Mouse (Mus musculus) neural tube, embryonic 11.5 days (tissue): ENCODE data around the gene Itga9. TPM values are rescaled to one million over a fixed set of nuclear protein-coding genes. Genes with fewer than 3 reads are reported as not detected.

Source experiments
- ATAC-seq: fragments of 200-750 bp; cut with Nextera tagmentation; 2 replicates; pipeline ENCODE4 v1.8.0; 2017; ENCODE audit warnings: moderate number of reproducible peaks, mild to moderate bottlenecking, moderate TSS enrichment, moderate library complexity; ENCODE audit not compliant: insufficient read depth, low FRiP score, low TSS enrichment
- DNase-seq: peaks from one replicate; pipeline ENCODE4 v3.0.0-alpha.2; 2015; ENCODE audit warnings: low spot score
- H3K27ac ChIP-seq: fragments of 300-500 bp; sonication (generic); 2 replicates; pipeline ENCODE4 v1.5.1; 2014; ENCODE audit warnings: low read depth, mild to moderate bottlenecking, low read length
- H3K27me3 ChIP-seq: fragments of 300-500 bp; sonication (generic); 2 replicates; pipeline ENCODE4 v1.6.1; 2014; ENCODE audit warnings: mild to moderate bottlenecking, low read length, mixed read lengths; ENCODE audit not compliant: control insufficient read depth, insufficient read depth
- H3K36me3 ChIP-seq: fragments of 300-500 bp; sonication (generic); 2 replicates; pipeline ENCODE4 v1.6.1; 2014; ENCODE audit warnings: mild to moderate bottlenecking, low read length, moderate library complexity, mixed read lengths; ENCODE audit not compliant: control insufficient read depth, insufficient read depth
- H3K4me1 ChIP-seq: fragments of 300-500 bp; sonication (generic); 2 replicates; pipeline ENCODE4 v1.6.1; 2014; ENCODE audit warnings: low read length, mixed read lengths; ENCODE audit not compliant: control insufficient read depth, insufficient read depth
- H3K4me2 ChIP-seq: fragments of 300-500 bp; sonication (generic); 2 replicates; pipeline ENCODE4 v1.6.1; 2014; ENCODE audit warnings: low read depth, mild to moderate bottlenecking, moderate library complexity
- H3K4me3 ChIP-seq: fragments of 300-500 bp; sonication (generic); 2 replicates; pipeline ENCODE4 v1.5.1; 2014; ENCODE audit warnings: low read depth, low read length
- H3K9ac ChIP-seq: fragments of 300-500 bp; sonication (generic); 2 replicates; pipeline ENCODE4 v1.6.1; 2014; ENCODE audit warnings: mild to moderate bottlenecking, low read length
- H3K9me3 ChIP-seq: fragments of 300-500 bp; sonication (generic); 2 replicates; pipeline ENCODE4 v1.6.1; 2016; ENCODE audit warnings: low read length; ENCODE audit not compliant: control insufficient read depth
- WGBS: fragments of 180-500 bp; shearing (Covaris S2); extraction: QIAGEN DNeasy Blood & Tissue Kit; methylation state at CpG from one replicate; pipeline ENCODE4 v1.1.7; 2014; 5-methylcytosine and 5-hydroxymethylcytosine counted together
- polyA plus RNA-seq: library from polyadenylated mRNA; unstranded; fragments of >200 nt; fragmentation: Nextera tagmentation; extraction: Ambion mirVana; gene quantifications from 2 replicates; pipeline ENCODE4 v1.2.1, GENCODE M21; 2014

The Itga9 gene
- polyA plus RNA-seq, 1 experiment from 2014 or later: 8.2 TPM

DNA sequence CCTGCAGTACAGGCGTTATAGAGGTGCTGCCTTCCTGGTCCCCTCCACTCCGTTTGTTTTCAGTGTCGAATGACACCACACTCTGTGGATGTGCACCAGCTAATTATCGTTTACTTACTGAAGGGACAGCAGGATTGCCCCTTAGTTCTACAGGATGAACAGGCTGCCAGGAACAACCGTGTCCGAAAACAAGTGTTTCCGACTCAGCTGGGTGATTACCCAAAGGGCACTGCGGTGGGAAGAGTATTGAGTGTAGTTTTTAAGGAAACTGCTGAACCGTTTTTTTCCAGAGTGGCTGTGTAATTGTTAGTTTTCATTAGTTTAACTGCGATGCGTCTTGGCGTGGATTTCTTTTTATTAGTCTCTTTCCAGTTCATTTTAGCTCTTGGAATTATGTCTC, 329.6 kb downstream of the Itga9 start:
- DNase-seq: no peak
- Histone ChIP-seq H3K4me3 (no peak overlapping the region), H3K9ac (no peak overlapping the region), H3K36me3 (no peaks in the 10 kb centered on the region), H3K27ac (no peak overlapping the region), H3K4me2 (no peak overlapping the region), H3K9me3 (no peaks in the 10 kb centered on the region), H3K27me3 (no peaks in the 10 kb centered on the region), H3K4me1 (no peaks in the 10 kb centered on the region)
- WGBS: 48% methylated on average over 12 of the region's 12 CpGs
- ATAC-seq: no peak

DNA sequence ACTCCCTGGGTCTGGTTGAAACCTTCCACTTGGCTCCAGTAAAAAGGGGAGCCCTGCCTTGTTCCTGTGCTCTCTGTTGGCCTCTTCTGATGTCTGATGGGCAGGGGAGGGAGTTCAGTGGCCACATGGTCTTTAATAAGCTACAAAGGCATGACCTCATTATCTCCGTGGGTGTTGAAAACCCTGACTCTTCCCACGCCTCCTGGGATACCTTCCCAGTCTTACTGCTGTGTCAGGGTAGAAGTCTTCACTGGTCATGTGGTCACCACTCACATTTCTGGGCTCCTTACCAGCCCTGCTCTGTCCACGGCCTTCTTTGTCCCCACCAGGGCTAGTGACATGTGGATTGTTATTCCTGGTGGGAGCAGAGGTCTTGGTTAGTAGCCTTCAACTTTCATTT, 331.0 kb downstream of the Itga9 start:
- H3K4me1 ChIP-seq: no peaks in the 10 kb centered on the region
- H3K9me3 ChIP-seq: no peaks in the 10 kb centered on the region
- no peak overlapping the region for H3K9ac ChIP-seq
- DNase-seq (no peak), ATAC-seq (no peak)
- no peak overlapping the region for H3K4me3 ChIP-seq
- no peaks in the 10 kb centered on the region for H3K27me3 ChIP-seq
- WGBS: 46% methylated on average over 3 of the region's 3 CpGs
- H3K4me2 ChIP-seq: no peak overlapping the region
- no peak overlapping the region for H3K27ac ChIP-seq
- H3K36me3 ChIP-seq: no peaks in the 10 kb centered on the region

DNA sequence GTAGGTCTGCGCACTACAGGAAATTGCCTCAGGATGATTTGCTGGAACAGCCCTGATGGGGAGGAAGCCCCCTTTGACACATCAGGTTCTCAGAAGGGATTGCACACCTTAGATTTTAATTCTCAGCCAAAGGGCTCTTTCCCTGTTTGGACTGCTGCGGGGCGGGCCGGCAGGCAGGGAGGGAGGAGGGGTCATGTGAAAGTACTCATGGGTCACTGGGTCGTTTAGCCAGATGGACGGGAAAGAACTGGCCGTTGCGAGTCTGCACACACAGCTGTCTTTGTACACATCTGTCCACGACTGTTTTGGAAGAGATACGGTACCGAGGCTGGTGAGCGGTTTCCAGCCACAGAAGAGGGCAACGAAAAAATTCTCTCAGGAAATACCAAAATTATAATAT, 332.9 kb downstream of the Itga9 start:
- H3K4me1 ChIP-seq: no peaks in the 10 kb centered on the region
- no peak overlapping the region for H3K9ac ChIP-seq
- no peak overlapping the region for H3K4me2 ChIP-seq
- no peaks in the 10 kb centered on the region for H3K36me3 ChIP-seq
- H3K27me3 ChIP-seq: no peaks in the 10 kb centered on the region
- no peak overlapping the region for H3K27ac ChIP-seq
- H3K9me3 ChIP-seq: no peaks in the 10 kb centered on the region
- no peak for DNase-seq
- ATAC-seq: no peak
- no peak overlapping the region for H3K4me3 ChIP-seq
- 27% methylated on average over 13 of the region's 13 CpGs for WGBS

DNA sequence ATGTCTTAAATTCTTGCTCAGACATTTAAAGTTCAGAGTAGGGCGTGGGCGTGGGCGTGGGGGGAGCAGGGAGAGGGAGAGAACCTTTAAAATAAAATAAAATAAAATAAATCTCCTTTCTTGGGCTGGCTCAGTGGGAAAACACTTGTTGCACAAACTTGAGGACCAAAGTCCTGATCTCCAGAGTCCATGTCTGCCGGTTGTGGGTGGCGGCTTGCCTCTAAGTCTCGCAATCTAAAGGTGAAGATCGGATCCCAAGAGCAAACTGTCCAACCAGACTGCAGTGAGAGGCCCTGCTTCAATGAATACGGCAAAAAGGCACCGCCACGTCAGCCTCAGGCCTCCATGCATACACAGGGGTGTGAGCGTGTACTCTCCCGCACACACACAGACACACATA, 333.3 kb downstream of the Itga9 start:
- no peak for ATAC-seq
- Histone ChIP-seq H3K4me3 (no peak overlapping the region), H3K27ac (no peak overlapping the region), H3K9me3 (no peaks in the 10 kb centered on the region), H3K4me2 (no peak overlapping the region), H3K9ac (no peak overlapping the region), H3K4me1 (no peaks in the 10 kb centered on the region), H3K36me3 (no peaks in the 10 kb centered on the region), H3K27me3 (no peaks in the 10 kb centered on the region)
- 77% methylated on average over 12 of the region's 12 CpGs for WGBS
- no peak for DNase-seq

DNA sequence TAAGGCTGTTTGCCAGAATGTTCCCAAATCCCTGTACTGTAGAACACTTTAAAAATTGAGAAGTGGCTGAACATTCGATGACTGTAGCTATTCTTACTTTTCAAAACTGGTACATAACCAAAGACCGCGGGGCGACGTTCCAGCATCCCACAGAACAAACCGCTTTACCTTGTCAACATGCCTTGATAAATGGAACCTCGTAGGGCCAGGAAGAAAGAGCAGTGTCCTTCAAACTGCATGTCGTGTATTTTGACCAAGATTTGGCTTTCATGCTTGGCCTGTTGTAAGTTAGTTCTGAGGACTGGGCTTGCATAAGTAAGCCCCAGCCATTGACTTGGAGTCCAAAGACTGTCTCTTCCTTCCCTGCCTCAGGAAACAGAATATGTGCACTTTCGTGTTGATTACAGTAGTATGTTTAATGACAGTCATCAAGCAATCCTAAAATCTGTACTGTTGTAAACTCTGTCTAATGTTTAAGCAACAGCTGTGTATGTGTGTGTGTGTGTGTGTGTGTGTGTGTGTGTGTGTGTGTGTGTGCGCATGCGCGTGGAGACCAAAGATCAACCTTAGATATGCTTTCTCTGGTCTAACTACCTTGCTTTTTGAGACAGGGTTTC, 334.2 kb downstream of the Itga9 start:
- no peaks in the 10 kb centered on the region for H3K4me1 ChIP-seq
- H3K27me3 ChIP-seq: no peaks in the 10 kb centered on the region
- H3K4me3 ChIP-seq: no peak overlapping the region
- no peak for DNase-seq
- 89% methylated on average over 12 of the region's 12 CpGs for WGBS
- H3K27ac ChIP-seq: no peak overlapping the region
- H3K4me2 ChIP-seq: no peak overlapping the region
- no peak for ATAC-seq
- H3K9ac ChIP-seq: no peak overlapping the region
- H3K36me3 ChIP-seq: no peaks in the 10 kb centered on the region
- no peaks in the 10 kb centered on the region for H3K9me3 ChIP-seq

DNA sequence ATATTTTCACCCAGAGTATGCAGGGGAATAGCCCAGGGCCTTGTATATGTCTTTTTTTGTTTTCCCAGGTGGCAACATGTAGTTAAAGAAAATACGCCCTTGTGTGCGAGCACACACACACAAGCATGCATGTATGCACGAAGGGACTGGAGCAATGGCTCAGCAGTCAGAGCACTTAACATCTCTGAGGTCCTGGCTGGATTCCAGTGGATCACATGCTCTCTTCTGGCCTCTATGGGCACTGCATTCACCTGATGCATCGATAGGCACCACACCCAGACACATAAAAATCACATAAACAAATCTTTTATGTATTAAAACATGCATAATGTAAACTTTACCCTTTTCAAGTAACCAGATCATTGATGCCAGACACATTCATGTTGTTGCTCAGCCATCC, 335.5 kb downstream of the Itga9 start:
- Histone ChIP-seq H3K4me3 (no peak overlapping the region), H3K27me3 (no peaks in the 10 kb centered on the region), H3K27ac (no peak overlapping the region), H3K4me2 (no peak overlapping the region), H3K9me3 (no peaks in the 10 kb centered on the region), H3K36me3 (no peaks in the 10 kb centered on the region), H3K9ac (no peak overlapping the region), H3K4me1 (no peaks in the 10 kb centered on the region)
- DNase-seq (no peak), ATAC-seq (no peak)
- WGBS: 92% methylated on average over 4 of the region's 4 CpGs

DNA sequence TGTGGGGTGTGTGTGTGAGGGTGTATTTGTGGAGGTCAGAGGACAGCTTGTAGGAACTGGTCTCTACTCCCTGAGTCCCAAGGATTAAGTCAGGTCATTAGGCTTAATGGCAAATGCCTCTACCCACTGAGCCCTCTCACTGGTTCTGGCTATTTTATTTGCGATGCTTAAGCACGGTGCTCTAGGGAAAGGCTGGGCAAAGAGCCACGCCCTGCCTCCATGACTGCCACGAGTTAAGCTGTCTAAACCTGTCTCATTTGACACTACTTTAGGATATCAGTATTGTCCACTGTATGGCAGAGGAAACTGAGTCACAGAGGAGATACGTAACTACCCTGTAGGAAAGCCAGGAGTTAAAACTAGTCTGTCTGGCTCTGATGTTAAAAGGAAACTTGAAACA, 337.5 kb downstream of the Itga9 start:
- Histone ChIP-seq H3K9me3 (no peaks in the 10 kb centered on the region), H3K9ac (no peak overlapping the region), H3K4me2 (no peak overlapping the region), H3K36me3 (no peaks in the 10 kb centered on the region), H3K4me1 (no peaks in the 10 kb centered on the region), H3K4me3 (no peak overlapping the region), H3K27ac (no peak overlapping the region), H3K27me3 (no peaks in the 10 kb centered on the region)
- no peak for DNase-seq
- no peak for ATAC-seq
- 71% methylated on average over 5 of the region's 5 CpGs for WGBS

DNA sequence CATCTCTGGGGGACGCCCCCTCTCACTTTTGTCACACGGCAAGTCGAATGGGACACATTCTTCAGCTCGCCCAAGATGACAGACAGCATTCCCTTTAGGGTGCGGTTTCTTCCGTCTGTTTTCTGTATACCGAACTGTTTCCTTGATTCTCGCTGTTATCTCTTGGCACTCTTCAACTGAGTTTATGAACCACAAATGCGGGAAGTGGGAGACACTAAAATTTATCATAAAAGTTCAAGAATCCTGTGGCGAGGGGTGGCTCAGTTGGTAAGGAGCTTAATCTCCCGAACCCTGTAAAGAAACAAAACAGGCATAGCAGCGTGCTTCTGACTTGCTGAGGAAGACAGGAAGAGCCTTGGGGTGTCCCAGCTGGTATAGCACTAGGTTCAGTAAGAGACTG, 337.9 kb downstream of the Itga9 start:
- Histone ChIP-seq H3K27ac (no peak overlapping the region), H3K4me3 (no peak overlapping the region), H3K9me3 (no peaks in the 10 kb centered on the region), H3K36me3 (no peaks in the 10 kb centered on the region), H3K27me3 (no peaks in the 10 kb centered on the region), H3K4me2 (no peak overlapping the region), H3K4me1 (no peaks in the 10 kb centered on the region), H3K9ac (no peak overlapping the region)
- ATAC-seq: no peak
- 75% methylated on average over 12 of the region's 12 CpGs for WGBS
- no peak for DNase-seq

DNA sequence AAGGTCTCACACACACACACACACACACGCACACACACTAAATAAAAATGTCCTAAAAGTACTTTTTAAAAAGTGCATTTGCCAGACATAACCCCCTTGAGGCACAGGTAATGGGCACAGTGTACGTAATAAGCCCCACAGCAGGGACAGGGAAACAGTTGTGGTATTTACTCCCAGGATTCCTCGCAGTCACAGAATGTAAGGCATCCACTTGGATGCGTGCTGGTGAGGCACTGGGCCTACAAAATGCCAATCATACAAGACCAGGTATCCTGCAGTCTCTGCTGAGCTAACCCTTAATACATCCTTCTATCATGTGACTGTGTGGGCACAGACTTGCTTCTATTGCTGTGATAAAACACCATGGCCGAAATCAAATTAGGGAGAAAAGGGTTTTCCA, 342.0 kb downstream of the Itga9 start:
- Histone ChIP-seq H3K4me1 (no peaks in the 10 kb centered on the region), H3K27me3 (no peaks in the 10 kb centered on the region), H3K9me3 (no peaks in the 10 kb centered on the region), H3K27ac (no peak overlapping the region), H3K36me3 (no peaks in the 10 kb centered on the region), H3K4me2 (no peak overlapping the region), H3K4me3 (no peak overlapping the region), H3K9ac (no peak overlapping the region)
- WGBS: 86% methylated on average over 5 of the region's 5 CpGs
- DNase-seq: no peak
- ATAC-seq: no peak
